Mouse (Mus musculus) forebrain, embryonic 16.5 days (tissue): ENCODE results near the gene Styx. TPM values are rescaled to one million over a fixed set of nuclear protein-coding genes. Genes with fewer than 3 reads are reported as not detected.

Source experiments
- ATAC-seq: fragments of 200-750 bp; cut with Nextera tagmentation; 2 replicates; pipeline ENCODE4 v1.8.0; 2017; ENCODE audit warnings: mild to moderate bottlenecking, moderate library complexity
- H3K27ac ChIP-seq: fragments of 300-500 bp; sonication (generic); 2 replicates; pipeline ENCODE4 v1.5.1; 2014; ENCODE audit warnings: low read length, control low read depth
- H3K27me3 ChIP-seq: fragments of 300-500 bp; sonication (generic); replicated peaks from 2 replicates; pipeline ENCODE4 v1.6.1; 2014; ENCODE audit warnings: low read length; ENCODE audit not compliant: control insufficient read depth, insufficient read depth
- H3K36me3 ChIP-seq: fragments of 300-500 bp; sonication (generic); 2 replicates; pipeline ENCODE4 v1.6.1; 2014; ENCODE audit not compliant: control insufficient read depth, insufficient read depth
- H3K4me1 ChIP-seq: fragments of 300-500 bp; sonication (generic); replicated peaks from 2 replicates; pipeline ENCODE4 v1.6.1; 2014; ENCODE audit warnings: low read length; ENCODE audit not compliant: control insufficient read depth, insufficient read depth
- H3K4me2 ChIP-seq: fragments of 300-500 bp; sonication (generic); 2 replicates; pipeline ENCODE4 v1.6.1; 2014; ENCODE audit warnings: mild to moderate bottlenecking, low read length, control low read depth
- H3K4me3 ChIP-seq: fragments of 300-500 bp; sonication (generic); replicated peaks from 2 replicates; pipeline ENCODE4 v1.5.1; 2014; ENCODE audit warnings: mild to moderate bottlenecking, low read length, control low read depth
- H3K9ac ChIP-seq: fragments of 300-500 bp; sonication (generic); replicated peaks from 2 replicates; pipeline ENCODE4 v1.6.1; 2014; ENCODE audit warnings: low read depth, low read length, control low read depth
- H3K9me3 ChIP-seq: fragments of 300-500 bp; sonication (generic); 2 replicates; pipeline ENCODE4 v1.6.1; 2016; ENCODE audit warnings: low read length; ENCODE audit not compliant: control insufficient read depth
- WGBS: fragments of 180-500 bp; shearing (Covaris S2); extraction: QIAGEN DNeasy Blood & Tissue Kit; methylation state at CpG from one replicate; pipeline ENCODE4 v1.1.7; 2014; 5-methylcytosine and 5-hydroxymethylcytosine counted together
- polyA plus RNA-seq: library from polyadenylated mRNA; unstranded; fragments of >200 nt; fragmentation: Nextera tagmentation; extraction: Ambion mirVana; gene quantifications from 2 replicates; pipeline ENCODE4 v1.2.1, GENCODE M21; 2015

Gene Styx
- polyA plus RNA-seq, 1 experiment from 2014 or later, result 59.2 TPM

GRCm38 (mm10) chr14:45329018-45329588, 21.8 kb upstream of the Styx start:
- Histone ChIP-seq H3K9me3 (no peaks in the 10 kb centered on the region), H3K4me2 (peak overlapping the region; percentile 59), H3K27ac (peak overlapping the region; percentile 89), H3K36me3 (peaks cover 14% of the 10 kb centered on the region), H3K9ac (peak overlapping the region; percentile 40), H3K4me3 (peak overlapping the region; percentile 97), H3K4me1 (peaks cover 9% of the 10 kb centered on the region), H3K27me3 (no peaks in the 10 kb centered on the region)
- 9% methylated on average over 8 of the region's 8 CpGs for WGBS
- peak; percentile 18 for ATAC-seq

DNA sequence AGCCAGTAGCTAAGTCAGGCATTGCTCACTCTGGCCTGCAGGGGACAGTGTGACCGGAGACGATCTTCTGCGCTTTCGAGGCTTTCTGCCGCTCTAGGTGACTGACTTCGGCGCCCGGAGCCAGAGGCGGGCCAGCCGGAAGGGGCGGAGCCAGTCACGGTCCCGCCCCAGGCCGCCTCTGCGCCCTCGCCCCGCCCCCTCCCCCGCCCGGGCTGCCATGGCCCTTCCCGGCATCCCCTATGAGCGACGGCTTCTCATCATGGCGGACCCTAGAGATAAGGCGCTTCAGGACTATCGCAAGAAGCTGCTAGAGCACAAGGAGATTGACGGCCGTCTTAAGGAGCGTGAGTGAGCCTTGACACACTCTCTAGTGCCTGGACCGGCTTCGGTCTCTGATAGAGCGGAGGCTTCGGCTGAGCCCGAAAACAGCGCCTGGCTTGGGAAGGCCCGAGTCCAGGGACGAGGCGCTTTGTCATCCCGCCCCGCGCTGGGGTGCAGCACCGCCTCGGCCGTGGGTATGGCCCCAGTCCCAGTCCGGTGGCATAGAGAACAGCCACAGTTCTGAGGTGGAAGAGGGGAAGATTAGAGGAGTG, 21.2 kb upstream of the Styx start, which contains the start of gene Psmc6:
TSS of gene Psmc6 (plus strand) at position 200 of the 593 bp plus-strand sequence.
- under 1% methylated on average over 43 of the region's 44 CpGs for WGBS
- Histone ChIP-seq H3K9me3 (no peaks in the 10 kb centered on the region), H3K4me2 (peak within 1 kb of the TSS; percentile 81), H3K4me1 (peaks cover 9% of the 10 kb centered on the region), H3K27me3 (no peaks in the 10 kb centered on the region), H3K9ac (peak within 1 kb of the TSS; percentile 96), H3K4me3 (peak within 1 kb of the TSS; percentile 97), H3K36me3 (peaks cover 14% of the 10 kb centered on the region), H3K27ac (peak within 1 kb of the TSS; percentile 89)
- peak; percentile 95 for ATAC-seq

DNA sequence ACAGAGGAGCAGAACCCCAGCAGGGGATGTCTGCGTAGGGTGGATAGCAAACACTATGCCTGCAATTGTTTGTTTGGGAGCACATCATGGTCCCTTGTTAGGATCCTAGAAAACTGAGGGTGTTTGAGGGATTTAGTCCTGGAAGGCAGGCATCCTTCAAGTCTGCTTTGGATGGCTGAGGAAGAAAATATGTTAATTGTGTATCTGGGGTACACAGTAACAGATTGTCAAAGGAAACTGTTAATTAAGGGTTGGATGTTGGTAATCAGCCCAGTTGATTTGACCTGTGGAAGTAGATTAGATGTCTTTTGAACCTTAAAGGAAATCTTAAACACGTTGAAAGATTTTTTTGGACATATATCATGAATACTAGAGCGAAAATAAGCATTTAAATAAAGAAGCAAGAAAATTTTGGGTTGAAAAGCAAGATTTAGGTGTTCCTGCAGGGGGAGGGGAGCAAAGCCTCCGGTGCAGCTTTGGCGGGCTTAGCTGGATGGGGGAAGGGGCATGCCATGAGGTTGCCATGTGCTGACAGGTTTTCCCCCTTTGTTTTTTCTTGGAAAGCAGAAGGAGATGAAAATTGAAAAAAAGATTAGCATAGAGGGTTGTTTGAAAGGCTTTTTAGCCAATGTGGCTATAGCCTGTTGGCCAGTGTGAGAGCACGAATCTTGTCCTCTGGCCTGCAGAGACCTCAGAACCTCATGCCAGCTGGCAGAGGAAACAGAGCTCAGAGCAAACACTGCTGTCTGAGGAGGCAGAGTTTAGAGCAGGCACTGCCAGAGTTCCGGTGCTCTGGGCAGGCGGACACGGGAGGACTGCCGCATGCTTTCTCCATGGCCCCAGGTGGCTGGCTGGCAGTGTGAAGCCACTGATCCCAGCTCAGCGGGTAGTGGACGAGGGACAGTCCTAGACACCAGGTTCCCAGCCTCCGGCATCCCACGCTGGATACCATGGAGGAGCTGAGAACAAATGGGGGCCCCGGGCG, 13.6 kb downstream of the Styx start:
- Histone ChIP-seq H3K36me3 (peaks cover 4% of the 10 kb centered on the region), H3K9ac (peak overlapping the region; percentile 37; the same call in 1 of the 2 replicates), H3K4me2 (0 out of 2 replicates have a peak overlapping the region, but pooled peaks have one; percentile 1), H3K4me3 (no peak overlapping the region), H3K27ac (peak overlapping the region; percentile 71), H3K9me3 (no peaks in the 10 kb centered on the region), H3K27me3 (no peaks in the 10 kb centered on the region), H3K4me1 (peaks cover 10% of the 10 kb centered on the region)
- WGBS, result 49% methylated on average over 16 of the region's 16 CpGs
- ATAC-seq, result peak; percentile 89

DNA sequence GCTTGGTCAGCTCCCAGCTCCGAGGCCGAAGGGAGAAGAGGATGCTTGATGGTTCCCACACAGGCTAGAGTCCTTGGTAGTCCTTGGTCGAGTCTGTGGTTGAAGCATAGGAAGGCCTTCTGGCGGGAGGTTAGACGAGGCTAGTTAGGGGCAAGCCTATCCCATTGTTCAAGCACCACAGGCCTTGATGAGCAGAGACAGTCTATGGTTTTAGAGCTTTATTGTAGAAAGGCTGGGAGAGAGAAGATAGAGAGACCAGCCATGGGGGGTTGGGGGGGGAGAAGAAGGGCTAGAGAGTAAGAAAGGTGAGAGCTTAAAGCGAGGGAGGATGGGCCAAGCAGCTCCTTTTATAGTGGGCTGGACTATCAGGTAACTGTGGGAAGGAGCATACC, 14.3 kb downstream of the Styx start:
- H3K27me3 ChIP-seq, result no peaks in the 10 kb centered on the region
- H3K9me3 ChIP-seq, result no peaks in the 10 kb centered on the region
- H3K4me3 ChIP-seq, result no peak overlapping the region
- H3K9ac ChIP-seq, result peak overlapping the region; percentile 37; the same call in 1 of the 2 replicates
- no peak; the same call in 1 of the 2 replicates for ATAC-seq
- H3K4me2 ChIP-seq, result no peak overlapping the region
- 87% methylated on average over 6 of the region's 6 CpGs for WGBS
- H3K4me1 ChIP-seq, result peaks cover 10% of the 10 kb centered on the region
- peaks cover 9% of the 10 kb centered on the region for H3K36me3 ChIP-seq
- H3K27ac ChIP-seq, result peak overlapping the region; percentile 71

DNA sequence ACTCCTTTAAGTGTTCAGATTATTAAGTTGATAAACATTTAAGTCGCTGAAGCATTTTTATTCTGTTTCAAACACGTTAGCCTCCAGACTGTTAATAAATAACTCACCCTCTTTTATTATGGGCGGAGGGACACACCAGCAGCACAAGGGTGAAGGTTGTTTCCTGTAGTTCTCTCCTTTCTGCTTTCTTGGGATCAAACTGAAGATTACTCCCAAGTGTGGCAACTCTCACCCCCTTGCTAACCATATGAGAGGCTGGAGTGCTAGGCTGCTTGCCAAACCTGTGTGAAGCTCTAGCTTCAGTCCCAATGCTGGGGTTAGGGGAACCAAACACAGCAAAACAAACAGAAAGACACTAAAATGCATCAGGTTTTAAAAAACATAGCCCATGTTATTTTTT, 27.9 kb downstream of the Styx start:
- whole genome bisulfite sequencing, result 92% methylated on average over 3 of the region's 3 CpGs
- Histone ChIP-seq H3K4me3 (no peak overlapping the region), H3K36me3 (peaks cover 13% of the 10 kb centered on the region; the same call in 1 of the 2 replicates), H3K27ac (no peak overlapping the region), H3K4me2 (no peak overlapping the region), H3K4me1 (no peaks in the 10 kb centered on the region), H3K27me3 (no peaks in the 10 kb centered on the region), H3K9me3 (no peaks in the 10 kb centered on the region), H3K9ac (no peak overlapping the region)
- no peak for ATAC-seq

DNA sequence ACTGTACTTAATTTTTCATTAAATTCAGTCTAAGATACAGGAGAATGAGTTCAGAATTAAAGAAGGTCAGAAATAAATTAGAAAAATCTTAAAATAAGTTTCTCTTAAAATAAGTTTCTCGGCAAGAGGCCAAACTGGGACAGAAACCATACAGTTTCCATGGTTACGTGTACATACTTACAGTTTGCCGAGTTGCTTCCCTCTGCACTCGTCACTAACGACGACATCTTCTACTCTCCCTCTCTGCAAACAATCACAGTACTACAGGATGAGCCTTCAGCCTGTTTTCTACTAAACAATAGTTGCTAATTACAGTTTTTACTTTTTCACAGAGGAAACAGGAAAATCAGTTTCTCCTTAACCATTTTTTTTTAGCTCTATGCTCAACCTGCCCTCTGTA, 29.9 kb downstream of the Styx start:
- H3K36me3 ChIP-seq, result peaks cover 13% of the 10 kb centered on the region; the same call in 1 of the 2 replicates
- H3K27ac ChIP-seq, result no peak overlapping the region
- 68% methylated on average over 6 of the region's 6 CpGs for WGBS
- H3K4me3 ChIP-seq, result no peak overlapping the region
- H3K4me2 ChIP-seq, result no peak overlapping the region
- H3K9me3 ChIP-seq, result no peaks in the 10 kb centered on the region
- ATAC-seq, result no peak
- H3K9ac ChIP-seq, result no peak overlapping the region
- H3K4me1 ChIP-seq, result no peaks in the 10 kb centered on the region
- no peaks in the 10 kb centered on the region for H3K27me3 ChIP-seq

GRCm38 (mm10) chr14:45382912-45383311, 32.0 kb downstream of the Styx start:
- H3K9ac ChIP-seq, result no peak overlapping the region
- peaks cover 13% of the 10 kb centered on the region; the same call in 1 of the 2 replicates for H3K36me3 ChIP-seq
- no peak overlapping the region for H3K27ac ChIP-seq
- peaks cover 3% of the 10 kb centered on the region; the same call in 1 of the 2 replicates for H3K4me1 ChIP-seq
- no peak for ATAC-seq
- no peak overlapping the region for H3K4me3 ChIP-seq
- WGBS, result 79% methylated on average over 4 of the region's 4 CpGs
- H3K27me3 ChIP-seq, result no peaks in the 10 kb centered on the region
- H3K4me2 ChIP-seq, result no peak overlapping the region
- H3K9me3 ChIP-seq, result no peaks in the 10 kb centered on the region

DNA sequence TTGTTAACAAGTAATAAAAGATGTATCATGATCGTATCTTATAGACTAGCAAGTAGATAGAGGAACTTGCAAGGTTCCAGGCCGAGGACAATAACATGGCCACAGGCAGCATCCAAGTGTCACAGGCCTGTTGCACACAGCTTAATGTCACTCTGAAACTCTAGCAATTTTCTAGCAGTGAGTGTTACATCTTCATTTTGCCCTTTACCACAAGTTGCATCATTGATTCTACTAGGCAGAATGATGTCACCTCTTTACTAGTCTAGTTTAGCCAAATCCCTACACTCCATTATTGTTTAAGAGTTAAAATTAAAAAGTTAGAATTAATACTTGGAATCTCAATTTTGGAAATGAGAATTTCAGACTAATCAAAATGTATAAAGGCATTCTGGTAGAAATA, 34.7 kb downstream of the Styx start:
- Histone ChIP-seq H3K4me3 (no peak overlapping the region), H3K4me1 (peaks cover 6% of the 10 kb centered on the region; the same call in 1 of the 2 replicates), H3K9ac (no peak overlapping the region), H3K4me2 (no peak overlapping the region), H3K27me3 (no peaks in the 10 kb centered on the region), H3K27ac (no peak overlapping the region), H3K36me3 (peaks cover 5% of the 10 kb centered on the region; the same call in 1 of the 2 replicates), H3K9me3 (no peaks in the 10 kb centered on the region)
- 94% methylated on average over 2 of the region's 2 CpGs for WGBS
- ATAC-seq, result no peak

- Histone ChIP-seq H3K27me3 (no peaks in the 10 kb centered on the region), H3K27ac (no peak overlapping the region), H3K4me3 (peak overlapping the region; percentile 63), H3K36me3 (0 out of 2 replicates have a peak, but pooled peaks cover 2% of the 10 kb centered on the region), H3K9ac (no peak overlapping the region), H3K9me3 (no peaks in the 10 kb centered on the region), H3K4me2 (peak overlapping the region; percentile 67), H3K4me1 (peaks cover 6% of the 10 kb centered on the region; the same call in 1 of the 2 replicates)
- WGBS, result 32% methylated on average over 2 of the region's 2 CpGs
- no peak for ATAC-seq
Measured at GRCm38 (mm10) chr14:45387480-45387879, 36.6 kb downstream of the Styx start.
